Mouse (Mus musculus) R1 (cell line): ENCODE data around the gene Cfap99.

Experiments used
- DNase-seq: peaks from one replicate; pipeline ENCODE4 v3.0.0-alpha.2; 2018; ENCODE audit warnings: low read depth, low spot score

The Cfap99 gene

GRCm38 (mm10) chr5:34288154-34288716 is at the start of gene Cfap99, which contains the start of gene Zfyve28:
Gene Cfap99, plus strand, starts transcription at chr5:34288600.
Gene Zfyve28, minus strand, starts transcription at chr5:34288449.
- peak; percentile 93 for DNase-seq

GRCm38 (mm10) chr5:34242224-34242963 is 46.0 kb upstream of the Cfap99 start:
- peak; percentile 18 for DNase-seq

- no peak for DNase-seq
Measured at GRCm38 (mm10) chr5:34243062-34243461, 45.3 kb upstream of the Cfap99 start.

- no peak for DNase-seq
Measured at GRCm38 (mm10) chr5:34246443-34246842, 42.0 kb upstream of the Cfap99 start.

GRCm38 (mm10) chr5:34249132-34249531 is 39.3 kb upstream of the Cfap99 start:
- DNase-seq = no peak

GRCm38 (mm10) chr5:34250090-34250489 is 38.3 kb upstream of the Cfap99 start:
- DNase-seq = no peak

GRCm38 (mm10) chr5:34251794-34252193 is 36.6 kb upstream of the Cfap99 start:
- DNase-seq = no peak

GRCm38 (mm10) chr5:34252307-34252966 is 36.0 kb upstream of the Cfap99 start:
- no peak for DNase-seq

DNA sequence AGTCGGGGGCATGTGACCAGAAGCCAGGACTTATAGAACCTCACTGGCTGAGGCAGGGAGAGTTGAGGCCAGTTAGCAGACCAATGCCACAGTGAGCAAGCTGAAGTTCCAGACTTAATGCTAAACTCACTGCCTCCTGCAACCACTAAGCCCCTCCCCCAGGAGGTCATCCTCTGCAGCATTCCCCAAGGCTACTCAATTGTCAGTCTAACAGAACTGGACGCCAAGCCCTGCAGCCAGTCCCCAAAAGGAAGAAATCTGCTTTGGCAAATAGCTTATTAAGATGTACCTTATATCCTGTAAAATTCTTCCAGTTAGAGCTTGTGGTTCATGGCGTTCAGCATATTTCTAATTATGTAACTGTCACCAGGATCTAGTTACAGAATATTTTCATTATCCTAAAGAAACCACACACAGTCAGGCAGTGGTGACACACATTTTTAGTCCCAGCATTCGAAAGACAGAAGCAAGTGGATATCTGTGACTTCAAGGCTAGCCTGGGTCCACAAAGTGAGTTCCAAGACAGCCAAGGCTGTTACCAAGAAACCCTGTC is 35.4 kb upstream of the Cfap99 start:
- no peak for DNase-seq

DNA sequence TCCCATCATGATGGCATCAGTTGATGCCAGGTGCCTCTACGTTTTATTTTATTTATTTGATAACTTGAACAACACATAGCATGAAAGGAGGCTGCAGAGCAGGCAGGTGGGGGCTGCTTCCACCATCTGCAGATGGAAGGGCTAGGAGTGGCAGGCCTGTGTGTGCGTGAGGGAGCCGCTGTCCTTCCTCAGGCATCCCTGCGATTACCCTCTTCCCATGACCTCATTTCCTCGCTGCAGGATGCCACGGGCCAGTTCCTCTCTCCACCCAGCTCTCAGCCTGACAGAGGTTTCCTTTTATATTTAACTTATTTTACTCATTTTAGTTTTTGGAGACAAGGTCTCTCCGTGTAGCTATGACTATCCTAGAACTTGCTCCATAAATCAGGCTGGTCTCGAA is 34.1 kb upstream of the Cfap99 start:
- no peak for DNase-seq

GRCm38 (mm10) chr5:34255189-34255588 is 33.2 kb upstream of the Cfap99 start:
- peak; percentile 18 for DNase-seq

GRCm38 (mm10) chr5:34259172-34259816 is 29.1 kb upstream of the Cfap99 start:
- no peak for DNase-seq

DNA sequence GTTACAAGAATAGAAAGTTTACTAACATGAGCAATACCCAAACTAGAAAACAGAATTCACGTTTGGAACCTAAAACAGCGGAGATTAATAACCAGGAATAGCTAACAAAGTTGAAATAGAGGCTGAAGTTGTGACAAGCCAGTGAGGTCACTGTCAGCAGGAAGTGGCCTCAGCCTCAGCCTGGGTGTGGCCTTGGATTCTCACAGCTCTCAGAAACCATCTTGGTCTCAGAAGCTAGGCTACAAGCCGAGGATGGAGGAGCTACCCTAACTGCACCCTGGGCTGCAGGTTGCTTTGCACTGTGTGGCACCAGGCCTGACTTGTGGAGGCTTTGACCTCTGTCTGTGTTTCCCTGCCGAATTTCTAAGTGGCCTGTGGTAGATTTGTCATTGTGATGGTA is 22.3 kb upstream of the Cfap99 start:
- no peak for DNase-seq

DNA sequence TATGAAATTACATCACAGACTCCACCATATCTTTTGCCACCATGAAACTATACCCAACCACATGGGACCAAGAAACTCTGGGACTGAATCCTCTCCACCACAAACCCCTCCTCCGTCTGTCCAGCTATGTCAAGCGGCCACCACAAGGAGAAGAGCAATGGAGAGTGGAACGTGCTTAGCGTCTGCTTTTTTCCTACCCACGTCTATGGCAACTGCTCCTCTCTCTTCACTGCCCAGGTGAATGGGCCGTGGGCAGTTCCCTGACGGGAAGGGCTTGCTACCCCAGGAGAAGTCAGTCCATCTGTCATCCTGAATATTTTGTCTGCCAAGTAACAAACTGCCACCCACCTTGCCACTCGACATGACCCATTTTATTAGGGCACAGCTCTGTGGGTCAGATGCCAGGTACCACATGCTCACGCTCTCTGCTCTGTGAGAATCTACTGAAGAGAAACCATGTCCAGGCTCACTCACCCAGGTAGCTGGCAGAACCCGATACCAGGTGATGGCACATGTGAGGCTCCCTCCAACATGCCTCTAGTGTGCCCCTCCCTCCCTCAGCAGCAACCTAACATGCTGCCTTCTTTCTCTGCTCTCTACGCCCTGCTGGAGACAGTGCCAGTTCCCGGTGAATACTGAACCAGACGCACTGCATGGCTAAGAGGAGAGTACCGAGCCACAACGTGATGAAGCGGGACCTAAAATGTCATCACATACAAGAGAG is 19.0 kb upstream of the Cfap99 start:
- no peak for DNase-seq

GRCm38 (mm10) chr5:34269921-34270465 is 18.4 kb upstream of the Cfap99 start:
- peak; percentile 55 for DNase-seq

DNA sequence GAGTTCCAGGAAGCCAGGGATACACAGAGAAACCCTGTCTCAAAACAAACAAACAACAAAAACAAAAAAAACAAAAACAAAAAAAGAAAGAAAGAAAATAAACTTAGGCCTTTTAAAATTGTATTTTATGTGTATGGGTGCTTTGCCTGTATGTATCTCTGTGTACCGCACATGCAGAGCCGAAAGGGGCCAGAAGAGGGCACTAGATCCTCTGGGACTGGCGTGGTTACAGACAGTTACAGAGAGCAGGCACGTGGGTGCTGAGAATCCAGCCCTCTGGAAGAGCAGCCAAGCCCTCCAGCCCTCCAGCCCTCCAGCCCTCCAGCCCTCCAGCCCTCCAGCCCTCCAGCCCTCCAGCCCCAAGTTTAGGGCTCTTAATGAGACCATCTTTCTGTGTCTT is 16.7 kb upstream of the Cfap99 start:
- peak; percentile 81 for DNase-seq

GRCm38 (mm10) chr5:34273251-34273681 is 15.1 kb upstream of the Cfap99 start:
- DNase-seq = no peak

GRCm38 (mm10) chr5:34274268-34274667 is 14.1 kb upstream of the Cfap99 start:
- no peak for DNase-seq

GRCm38 (mm10) chr5:34274676-34275293 is 13.6 kb upstream of the Cfap99 start:
- no peak for DNase-seq

GRCm38 (mm10) chr5:34276191-34276590 is 12.2 kb upstream of the Cfap99 start:
- DNase-seq = no peak

- DNase-seq = no peak
Measured at GRCm38 (mm10) chr5:34276746-34277145, 11.7 kb upstream of the Cfap99 start.
